Mouse (Mus musculus) mouse trophoblast stem cell (cell line): Measurements from ENCODE around the gene Slc25a38.

Experiments
- in situ Hi-C, 2 experiments: fragments of 300-500 bp; cut with MseI, MboI; formaldehyde crosslinking; loops; 2 replicates in 1 of 2; 3 replicates in 1 of 2; pipeline ENCODE4 v1.15.1; 2025

Gene Slc25a38

DNA sequence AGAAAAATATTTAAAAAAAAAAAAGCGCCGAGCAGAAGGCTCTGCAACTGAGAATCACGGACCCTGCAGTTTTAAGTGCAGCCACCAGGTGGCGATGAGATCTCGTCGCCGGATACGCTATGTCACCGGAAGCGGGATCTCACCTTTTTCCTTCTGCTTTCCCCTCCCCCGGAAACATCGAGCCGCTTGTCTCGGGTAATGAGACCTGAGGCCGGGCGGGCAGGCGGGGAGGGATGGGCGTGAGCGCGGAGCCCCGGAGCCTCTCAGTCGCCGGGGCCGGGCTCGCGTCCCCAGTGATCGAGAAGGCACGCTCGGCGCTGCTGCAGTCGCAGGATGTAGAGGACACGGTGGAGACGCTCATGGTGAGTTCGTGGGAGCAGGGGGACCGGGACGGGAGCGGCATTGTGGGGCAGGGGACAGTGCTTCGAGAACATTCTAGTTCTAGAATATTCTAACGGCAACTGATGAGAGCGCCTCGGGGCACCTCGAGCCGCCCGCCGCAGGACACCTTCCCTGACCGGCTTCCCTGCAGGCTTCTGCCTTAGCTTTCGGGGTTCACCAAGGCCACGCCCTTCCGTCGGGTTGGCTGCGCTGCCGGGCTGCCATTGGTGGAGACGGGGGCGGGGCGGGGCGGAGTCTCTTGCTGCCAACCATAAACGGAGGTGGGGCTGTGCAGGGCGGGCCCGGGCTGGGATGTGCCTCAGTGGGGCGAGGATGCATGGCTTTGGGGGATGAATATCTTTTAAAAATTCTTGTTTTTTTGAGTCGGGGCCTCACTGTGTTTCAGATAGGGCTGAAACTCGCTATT lies at the start of gene Slc25a38:
Slc25a38 (plus strand) TSS at position 164 of the 808 bp plus-strand sequence.
- in situ Hi-C loops, result no loop called here

DNA sequence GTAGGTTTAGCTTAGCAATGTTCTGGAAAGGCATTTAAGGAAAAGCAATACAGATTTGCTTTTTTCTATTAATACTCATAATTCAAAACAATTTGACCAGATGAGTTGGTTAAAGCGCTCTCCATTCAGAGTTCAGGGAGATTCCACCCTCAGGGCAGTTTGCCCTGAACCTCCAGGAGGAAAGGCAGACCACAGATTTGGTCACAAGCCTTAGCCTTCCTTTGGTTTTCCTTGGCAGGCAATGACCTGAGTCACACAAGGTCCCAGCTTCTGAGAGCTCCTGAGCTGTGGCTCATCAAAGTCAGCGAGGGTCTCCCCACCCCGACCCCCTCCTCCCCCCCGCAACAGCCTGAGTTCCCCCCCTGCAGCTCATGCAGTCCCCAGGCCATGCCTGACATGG lies 45.9 kb upstream of the Slc25a38 start:
- in situ Hi-C loops, result no loop called here

DNA sequence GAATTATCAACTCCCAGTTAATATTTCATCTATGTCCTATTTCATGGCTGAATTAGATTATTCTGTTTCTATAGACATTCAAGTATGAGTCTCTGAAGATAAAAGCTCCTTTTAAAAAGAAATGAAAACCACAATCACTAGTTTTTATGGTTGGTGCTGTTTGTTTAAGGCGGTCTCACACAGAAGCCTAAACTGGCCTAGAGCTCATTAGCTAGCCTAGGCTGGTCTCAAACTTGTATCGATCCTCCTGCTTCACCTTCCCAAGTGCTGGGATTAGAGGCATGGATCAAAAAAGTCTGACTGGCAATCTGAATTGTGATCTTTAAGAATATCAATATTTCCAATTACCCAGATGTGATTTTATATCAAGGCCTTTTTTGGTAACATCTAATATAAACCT lies 42.6 kb upstream of the Slc25a38 start:
- in situ Hi-C loops, result no loop called here

DNA sequence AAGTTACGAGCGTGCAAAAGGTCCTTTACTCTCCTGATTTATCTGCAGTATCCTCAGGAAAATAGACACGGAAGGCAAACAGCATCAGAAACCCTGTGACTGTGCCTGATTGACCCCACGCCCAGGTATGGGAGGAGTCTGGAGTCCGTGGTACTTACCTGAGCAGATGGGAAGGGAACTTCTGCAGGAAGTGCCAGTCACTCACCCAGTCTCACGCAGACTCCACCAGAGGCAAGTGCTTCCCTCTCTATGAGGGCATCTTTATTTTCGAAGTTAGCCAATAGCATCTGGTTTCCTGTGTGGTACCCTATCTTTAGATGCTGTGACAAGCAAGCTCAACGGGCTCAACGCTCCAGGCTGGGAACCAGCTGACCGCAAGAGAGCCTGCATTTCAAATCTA lies 42.1 kb upstream of the Slc25a38 start:
- in situ Hi-C loops, result no loop called here

DNA sequence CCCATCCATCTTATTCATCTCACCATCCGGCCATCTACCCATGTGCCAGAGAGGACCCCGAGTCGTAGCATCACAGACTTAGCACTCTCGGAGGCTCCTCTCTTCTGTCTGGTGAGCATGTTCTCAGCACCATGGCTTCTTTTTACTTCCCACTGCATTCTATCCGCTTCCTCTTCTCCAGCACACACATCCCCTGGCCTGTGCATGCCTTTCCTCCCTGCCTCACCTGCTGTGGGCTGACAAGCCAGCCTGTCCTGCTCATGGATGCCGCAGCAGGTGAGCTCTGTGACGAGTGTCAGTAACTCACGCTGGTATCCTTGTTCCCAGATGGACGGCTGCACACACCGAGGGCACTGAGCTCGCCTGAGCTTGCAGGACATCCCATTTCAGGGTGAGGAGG lies 40.4 kb upstream of the Slc25a38 start, which contains the start of gene Cx3cr1:
Cx3cr1 (minus strand) TSS at position 101 of the 400 bp plus-strand sequence.
- in situ Hi-C loops, result loop anchor here (5.0 to 10.0 kb wide), 2 partner anchors 42 to 115 kb away; no protein-coding TSS in a partner anchor

DNA sequence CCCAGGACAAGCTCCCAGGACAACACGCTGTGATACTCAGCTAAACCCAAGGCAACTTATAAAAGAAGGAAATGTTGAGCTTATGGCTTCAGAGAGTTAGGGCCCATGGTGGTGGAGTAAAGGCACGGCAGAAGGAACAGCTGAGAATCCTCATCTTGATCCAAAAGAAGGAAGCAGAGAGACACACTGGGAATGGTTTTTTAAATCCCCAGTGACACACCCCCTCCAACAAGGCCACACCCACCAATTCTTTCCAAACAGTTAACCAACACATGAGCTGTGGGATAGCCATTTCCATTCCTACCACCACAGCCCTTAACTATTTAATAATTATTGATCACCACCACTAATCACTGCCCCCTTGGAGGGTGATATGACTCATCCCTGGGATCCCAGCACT lies 38.9 kb upstream of the Slc25a38 start:
- in situ Hi-C loops, result loop anchor here (5.0 to 10.0 kb wide), 2 partner anchors 44 to 116 kb away; no protein-coding TSS in a partner anchor

DNA sequence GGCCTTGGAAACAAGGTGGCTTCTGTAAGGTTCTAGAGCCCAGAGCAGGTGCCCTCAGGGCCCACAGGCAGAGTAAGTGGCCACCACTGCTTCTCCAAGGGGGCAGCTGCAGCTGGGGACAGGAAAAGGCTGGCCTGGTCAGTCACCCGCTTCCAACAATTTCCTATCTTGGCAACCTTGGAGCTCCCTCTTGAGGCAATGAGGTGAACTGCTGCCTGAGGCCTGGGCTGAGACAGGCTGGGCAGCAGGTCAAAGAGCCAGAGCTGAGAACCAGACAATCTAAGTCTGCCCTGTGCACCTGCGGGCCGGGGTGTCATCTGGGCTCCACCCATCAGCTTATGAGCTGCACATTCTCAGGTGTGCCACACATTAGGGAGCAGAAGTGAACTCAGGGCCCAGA lies 37.0 kb upstream of the Slc25a38 start:
- in situ Hi-C loops, result loop anchor here (5.0 to 10.0 kb wide), 2 partner anchors 46 to 118 kb away; no protein-coding TSS in a partner anchor

DNA sequence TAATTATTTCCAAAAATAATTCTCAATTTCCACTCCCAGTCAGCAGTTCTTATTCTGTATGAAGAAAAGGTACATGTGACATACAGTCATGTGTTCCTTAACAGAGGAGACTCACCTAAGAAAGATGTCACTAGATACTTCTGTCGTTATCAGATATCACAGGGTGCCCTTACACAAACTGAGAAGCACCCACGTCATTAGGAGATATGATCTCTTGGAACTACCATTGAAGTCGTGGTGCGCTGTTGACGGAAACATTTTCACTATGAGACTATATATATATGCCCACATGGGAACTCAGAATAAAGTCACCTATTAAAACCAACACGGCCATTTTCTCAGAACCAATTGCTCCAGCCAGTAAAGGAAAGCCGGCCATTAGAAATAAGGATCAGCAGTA lies 35.7 kb upstream of the Slc25a38 start:
- in situ Hi-C loops, result loop anchor here (5.0 to 10.0 kb wide), 2 partner anchors 47 to 120 kb away; no protein-coding TSS in a partner anchor

DNA sequence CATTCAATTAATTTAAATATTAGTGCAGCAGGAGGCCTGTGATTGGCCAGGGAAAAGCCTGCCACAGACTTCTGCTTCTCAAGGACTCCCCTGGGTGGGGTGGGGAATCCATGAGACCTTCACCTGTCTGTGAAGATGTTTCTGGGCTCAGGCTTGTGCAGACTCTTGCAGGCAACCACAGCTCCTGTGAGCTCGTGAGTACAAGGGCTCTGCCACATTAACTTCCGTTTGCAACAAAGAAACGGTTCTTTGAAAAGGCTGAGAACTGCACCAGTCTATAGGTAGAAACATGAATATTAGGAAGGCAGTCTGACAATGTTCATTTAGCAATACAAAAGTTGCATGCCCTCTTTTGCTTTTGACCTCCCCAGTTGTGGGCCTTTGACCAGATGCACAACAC lies 31.9 kb upstream of the Slc25a38 start:
- in situ Hi-C loops, result loop anchor here in 1 of 2 experiments (10.0 kb wide), 1 partner anchor 123 kb away; no protein-coding TSS in a partner anchor

DNA sequence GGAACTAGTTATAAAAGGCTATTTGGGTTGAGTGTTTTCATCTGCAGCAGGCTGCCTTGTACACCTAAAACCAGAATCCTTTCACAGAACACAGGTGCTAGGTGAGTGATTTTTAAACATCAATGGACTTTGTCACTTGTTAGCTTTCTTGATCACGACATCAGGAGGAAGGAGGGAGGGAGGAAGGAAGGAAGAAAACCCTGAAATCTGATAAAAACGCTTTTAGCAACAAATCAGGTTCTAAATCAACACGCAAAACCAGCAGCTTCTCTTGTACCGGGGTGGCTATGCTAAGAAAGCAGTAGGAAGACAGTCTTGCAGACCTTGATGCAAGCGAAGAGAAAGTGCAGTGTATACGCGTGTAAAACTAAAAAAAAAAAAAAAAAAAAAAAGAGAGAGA lies 30.3 kb upstream of the Slc25a38 start:
- in situ Hi-C loops, result loop anchor here in 1 of 2 experiments (10.0 kb wide), 1 partner anchor 125 kb away; no protein-coding TSS in a partner anchor

DNA sequence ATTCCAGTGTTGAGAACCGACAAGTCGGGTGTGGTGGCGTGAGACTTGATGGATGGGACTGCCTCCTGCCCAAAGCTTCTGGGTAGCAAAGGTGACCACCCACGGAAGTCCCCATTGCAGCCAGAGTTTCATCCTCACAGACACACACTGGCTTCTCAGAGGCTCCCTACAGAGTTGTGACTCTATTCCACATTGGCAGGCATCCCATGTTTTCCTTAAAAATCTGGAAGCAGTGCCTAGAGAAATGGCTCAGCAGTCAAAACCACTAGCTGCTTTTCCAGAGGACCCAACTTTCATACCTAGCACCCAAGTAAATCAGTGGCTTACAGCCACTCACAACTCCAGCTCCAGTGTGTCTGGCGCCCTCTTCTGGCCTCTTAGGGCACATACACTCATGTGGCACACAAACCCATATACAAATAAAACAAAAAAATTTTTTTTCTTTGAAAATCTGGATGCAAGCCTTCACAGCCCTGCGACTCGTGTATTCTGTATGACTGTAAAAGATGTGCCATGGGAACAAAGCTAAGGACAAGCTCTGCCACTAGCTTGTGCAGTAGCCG lies 29.5 kb upstream of the Slc25a38 start:
- in situ Hi-C loops, result no loop called here

DNA sequence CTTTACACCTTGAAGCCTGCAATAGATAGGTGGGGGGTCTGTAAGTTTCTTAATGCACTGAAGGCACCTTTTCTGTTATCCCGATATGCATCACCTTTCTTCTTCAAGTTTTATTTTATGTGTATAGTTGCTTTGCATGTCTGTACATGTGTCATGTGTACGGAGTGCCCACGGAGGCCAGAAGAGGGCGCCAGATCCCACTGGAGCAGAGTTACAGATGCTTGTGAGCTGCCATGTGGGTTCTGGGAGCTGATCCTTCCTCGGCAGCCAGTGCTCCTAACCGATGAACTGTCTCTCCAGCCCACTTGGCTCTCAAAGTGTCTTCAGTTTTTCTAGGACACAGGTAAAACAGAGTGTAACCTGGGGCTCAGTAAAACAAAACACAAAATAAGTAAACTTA lies 28.9 kb upstream of the Slc25a38 start:
- in situ Hi-C loops, result no loop called here

DNA sequence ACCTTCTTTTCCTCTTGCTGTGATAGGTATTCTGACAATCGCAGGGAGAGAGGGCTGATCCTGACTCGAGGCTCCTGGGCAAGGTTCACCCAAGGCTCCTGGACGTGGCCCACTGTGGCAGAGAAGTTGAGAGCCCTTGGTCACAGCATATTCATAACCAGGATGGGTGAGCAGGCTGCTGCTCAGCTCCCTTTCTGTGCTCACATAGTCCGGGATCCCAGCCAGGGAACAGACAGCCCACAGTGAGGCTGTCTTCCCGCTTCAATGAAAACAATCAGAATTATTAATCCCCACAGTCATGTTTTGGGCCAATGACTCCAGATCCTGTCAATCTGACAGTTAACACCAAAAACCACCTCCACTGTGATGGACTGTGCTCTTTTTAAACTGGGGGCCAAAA lies 28.2 kb upstream of the Slc25a38 start:
- in situ Hi-C loops, result no loop called here

DNA sequence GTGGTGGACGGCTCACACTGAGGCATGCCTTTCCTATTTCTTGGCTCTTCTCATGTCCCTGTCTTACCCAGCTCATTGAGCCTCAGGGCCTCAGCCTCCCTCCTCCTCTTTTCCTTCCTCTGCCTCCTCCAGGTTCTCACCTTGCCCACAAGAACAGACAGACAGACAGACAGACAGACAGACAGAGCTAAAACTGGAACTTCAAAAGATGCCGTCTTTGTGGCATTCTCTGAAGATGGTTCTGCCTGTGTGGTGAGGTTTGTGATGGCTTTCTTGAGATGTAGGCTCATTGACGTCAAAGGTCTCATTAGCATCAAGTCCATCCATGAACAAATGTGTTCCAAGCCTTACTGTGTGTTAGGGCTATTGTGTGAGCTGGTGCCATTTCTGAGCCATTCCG lies 27.5 kb upstream of the Slc25a38 start:
- in situ Hi-C loops, result no loop called here

DNA sequence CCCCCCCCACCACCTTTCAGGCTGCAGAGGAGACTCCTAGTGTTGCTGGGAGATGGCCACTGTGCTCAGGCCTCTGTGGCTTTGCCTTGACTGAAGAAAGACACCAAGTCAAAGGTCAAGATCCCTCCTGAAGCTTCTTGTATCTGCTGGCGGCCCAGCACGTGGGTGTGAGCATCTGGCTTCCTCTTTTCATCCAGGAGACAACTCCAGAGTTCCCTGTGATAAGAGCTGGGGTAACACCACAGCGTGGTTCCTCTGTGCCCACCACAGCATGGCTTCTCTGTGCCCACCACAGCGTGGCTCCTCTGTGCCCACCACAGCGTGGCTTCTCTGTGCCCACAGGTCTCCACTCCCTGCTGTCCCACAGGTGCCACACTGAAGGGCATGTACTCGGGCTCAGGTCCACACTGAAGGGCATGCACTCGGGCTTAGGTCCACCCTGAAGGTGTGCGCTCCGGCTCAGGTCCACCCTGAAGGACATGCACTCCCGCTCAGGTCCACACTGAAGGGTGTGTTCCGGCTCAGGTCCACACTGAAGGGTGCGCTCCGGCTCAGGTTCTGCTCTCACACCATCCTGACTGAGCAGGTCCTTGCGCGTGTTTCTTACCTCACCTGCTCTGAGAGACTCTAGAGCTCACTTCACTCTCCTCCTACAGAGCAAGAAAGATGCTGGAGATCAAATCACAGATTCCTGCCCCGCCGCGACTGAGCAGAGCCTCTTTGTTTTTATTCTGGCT lies 26.8 kb upstream of the Slc25a38 start:
- in situ Hi-C loops, result no loop called here

DNA sequence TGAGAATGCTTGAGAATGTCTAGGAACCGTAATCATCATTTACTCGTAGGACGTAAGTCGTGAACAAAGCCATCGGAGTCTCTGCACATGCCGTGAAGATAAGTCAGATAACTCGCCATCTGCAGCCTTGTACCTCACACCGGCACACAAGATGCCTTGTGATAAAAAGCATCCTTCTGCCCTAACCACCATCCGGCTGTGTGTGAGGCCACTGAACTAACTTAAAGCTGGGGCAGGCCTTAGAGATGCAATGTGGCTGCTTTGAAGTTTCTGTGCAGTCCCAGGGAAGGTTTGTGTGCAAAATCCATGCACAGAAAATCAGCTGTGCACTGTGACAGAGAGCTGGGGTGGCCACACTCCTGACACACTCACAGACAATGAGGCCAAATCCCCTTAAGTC lies 25.8 kb upstream of the Slc25a38 start:
- in situ Hi-C loops, result no loop called here

DNA sequence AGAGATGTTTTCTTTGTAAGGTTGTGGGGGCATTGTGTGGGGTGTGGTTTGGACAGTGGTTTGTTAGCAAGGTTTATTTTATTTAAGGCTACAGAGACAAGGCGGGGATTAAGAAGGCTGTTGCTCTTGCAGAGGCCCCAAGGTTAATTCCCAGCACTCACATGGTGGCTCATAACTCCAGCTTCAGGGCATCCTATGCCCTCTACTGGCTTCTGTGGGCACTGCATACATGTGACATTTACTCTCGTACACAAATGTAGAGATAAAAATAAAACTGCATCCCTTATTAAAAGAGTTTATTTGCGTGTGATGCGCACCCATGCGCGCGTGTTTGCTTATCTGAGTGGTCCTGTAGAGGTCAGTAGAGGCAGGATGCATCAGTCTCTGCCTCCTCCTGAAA lies 21.0 kb upstream of the Slc25a38 start:
- in situ Hi-C loops, result no loop called here

DNA sequence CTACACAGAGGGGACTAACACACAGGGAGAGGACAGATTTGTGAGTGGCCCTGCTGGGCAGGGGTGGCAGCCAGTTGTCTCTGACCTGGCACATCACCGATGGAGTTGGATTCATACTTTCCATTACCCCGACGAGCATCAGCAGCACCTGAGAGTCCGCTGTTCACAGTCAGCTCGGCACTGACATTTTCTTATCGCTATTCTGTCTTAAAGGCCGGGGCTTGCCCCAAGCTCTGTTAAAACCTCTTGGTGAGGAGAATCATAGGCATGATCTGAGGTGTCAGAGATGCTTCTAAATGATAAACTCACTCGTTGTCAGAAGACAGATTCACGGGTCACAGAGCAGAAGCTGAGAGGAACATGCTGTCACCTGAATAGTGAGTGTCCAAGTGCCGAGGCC lies 19.1 kb upstream of the Slc25a38 start:
- in situ Hi-C loops, result no loop called here

DNA sequence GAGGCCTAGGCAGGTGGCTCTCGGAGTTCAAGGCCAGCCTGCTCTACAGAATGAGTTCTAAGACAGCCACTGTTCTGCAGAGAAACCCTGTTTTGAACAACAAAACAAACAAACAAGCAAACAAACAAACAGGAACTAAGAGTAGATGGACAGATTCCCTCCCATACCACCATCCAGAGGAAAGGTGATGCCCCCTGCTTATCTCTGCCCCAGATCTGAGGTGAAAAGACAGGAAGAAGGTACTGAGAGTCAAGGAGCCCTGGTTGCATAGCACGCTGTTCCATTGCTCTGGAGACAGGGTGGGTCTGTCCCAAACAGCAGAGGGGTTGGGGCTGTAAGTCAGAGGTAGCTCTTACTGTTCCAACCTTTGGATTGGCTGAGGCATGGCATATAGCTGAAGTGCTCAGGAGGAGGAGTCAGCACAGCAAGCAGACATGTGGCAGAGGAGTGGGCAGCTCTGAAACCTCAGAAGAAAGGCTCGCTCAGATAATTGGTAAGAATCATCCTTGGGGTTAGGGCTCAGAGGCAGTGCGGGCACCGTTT lies 18.4 kb upstream of the Slc25a38 start, which contains the start of gene Ccr8:
Ccr8 (plus strand) TSS at position 419 of the 543 bp plus-strand sequence.
- in situ Hi-C loops, result no loop called here

DNA sequence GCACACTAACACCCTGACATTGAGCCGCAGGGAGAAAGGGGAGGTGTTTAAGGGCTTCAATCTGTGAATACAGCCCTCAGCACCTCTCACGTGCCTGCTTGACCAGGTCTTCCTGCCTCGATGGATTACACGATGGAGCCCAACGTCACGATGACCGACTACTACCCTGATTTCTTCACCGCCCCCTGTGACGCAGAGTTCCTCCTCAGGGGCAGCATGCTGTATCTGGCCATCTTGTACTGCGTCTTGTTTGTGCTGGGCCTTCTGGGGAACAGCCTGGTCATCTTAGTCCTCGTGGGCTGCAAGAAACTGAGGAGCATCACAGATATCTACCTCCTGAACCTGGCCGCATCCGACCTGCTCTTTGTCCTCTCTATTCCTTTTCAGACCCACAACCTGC lies 16.5 kb upstream of the Slc25a38 start:
- in situ Hi-C loops, result no loop called here

DNA sequence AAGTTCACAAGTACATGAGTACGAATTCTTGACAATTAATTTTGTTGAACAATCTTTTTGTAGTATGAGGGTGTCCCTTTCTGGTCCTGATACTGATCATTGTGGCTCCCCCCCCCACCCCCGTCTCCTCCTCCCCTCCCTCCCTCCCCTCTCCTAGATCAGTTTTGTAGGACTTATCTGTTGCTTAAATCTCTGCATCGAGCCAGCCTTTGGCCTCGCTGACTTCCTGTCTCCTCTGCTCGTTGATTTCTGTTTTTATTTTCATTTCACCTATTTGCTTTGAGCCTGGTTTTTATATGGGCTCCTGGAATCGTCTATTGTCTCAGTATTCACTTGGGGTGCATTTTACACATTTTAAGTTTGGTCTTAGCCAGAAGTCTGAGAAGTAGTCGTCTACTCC lies 14.3 kb upstream of the Slc25a38 start:
- in situ Hi-C loops, result no loop called here

DNA sequence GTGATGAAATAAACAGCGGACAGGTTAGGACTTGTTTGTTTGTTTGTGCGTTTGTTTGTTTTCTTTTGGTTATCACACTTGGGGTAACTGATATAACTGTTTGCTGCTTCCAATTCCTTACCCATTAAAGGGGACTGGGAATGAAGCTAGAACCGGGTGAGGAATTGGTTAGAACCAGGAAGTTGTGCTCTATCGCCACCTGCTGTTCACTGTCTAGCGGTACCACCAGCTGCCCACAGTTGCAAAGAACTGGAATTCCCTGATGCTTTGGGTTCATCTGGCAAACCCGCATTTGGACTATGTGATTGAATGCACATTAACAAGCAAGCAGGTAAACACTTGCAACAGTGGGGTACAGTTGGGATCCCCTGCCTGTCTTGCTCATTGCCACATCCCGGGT lies 11.5 kb upstream of the Slc25a38 start:
- in situ Hi-C loops, result no loop called here
